Mouse (Mus musculus): ENCODE data around the gene Gm45902. TPM values are rescaled to one million over a fixed set of nuclear protein-coding genes. Genes with fewer than 3 reads are reported as not detected.

Gene Gm45902
- polyA plus RNA-seq, 1 experiment from 2014 or later = 7.8 TPM

DNA sequence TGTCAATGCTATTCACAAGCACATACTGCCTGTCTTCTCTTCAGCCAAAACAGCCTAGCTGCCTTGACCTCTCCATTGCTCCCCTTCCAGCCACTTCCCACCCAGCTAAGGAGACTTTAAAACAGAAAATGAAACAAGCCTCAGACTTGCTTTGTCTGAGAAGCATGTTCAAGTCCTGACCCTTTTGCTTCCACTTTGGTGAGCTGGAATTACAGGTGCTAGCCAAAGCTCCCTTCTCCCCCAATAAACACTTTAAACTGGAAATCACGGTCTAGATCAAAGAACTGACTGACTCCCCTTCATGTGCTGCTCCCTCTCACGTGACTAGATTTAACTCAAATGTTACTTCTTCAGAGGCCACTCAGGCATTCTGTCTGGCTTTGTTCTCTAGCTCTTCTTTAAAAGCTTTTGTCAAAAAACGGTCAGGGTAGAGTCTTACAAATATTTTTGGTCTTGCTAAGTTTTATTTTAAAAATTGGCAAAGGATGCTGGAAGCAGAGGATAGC, 36.8 kb downstream of the Gm45902 start:
- Histone ChIP-seq H3K4me2 (peak overlapping the region; percentile 69), H3K27ac (no peak overlapping the region)

DNA sequence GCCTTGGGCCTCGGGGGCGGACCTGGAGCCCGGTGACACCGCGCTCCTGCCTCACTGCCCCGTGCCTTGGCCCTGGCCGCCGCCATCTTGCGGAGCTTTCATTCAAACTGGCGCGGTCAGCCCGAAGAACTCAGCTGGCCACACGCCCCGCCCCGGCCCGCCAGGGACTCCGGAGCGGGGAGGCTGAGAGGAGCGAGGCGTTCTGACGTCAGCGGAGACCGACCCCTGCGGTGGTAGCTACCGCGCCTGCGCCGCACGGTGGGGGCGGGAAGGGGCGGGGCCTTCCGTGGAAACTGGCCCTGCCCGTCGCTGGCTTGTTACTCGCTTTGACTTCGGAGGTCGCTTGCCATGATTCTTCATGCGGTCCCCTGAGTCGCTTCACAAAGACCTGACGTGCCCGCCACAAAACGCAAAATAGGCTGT, 37.7 kb downstream of the Gm45902 start, which contains the start of gene Suv39h2:
Gene Suv39h2 (minus strand): TSS at position 171 of the 423 bp plus-strand sequence.
- H3K4me2 ChIP-seq = peak within 1 kb of the TSS; percentile 69
- peak; percentile 97 for ATAC-seq
- WGBS = under 1% methylated on average over 42 of the region's 42 CpGs

More for the DNA sequence above, 36.8 kb downstream of the Gm45902 start:
- 62% methylated on average over 3 of the region's 3 CpGs for WGBS
- Histone ChIP-seq H3K27me3 (no peaks in the 10 kb centered on the region), H3K36me3 (ENCODE audit: poor library complexity, severe bottlenecking) (peaks cover 7% of the 10 kb centered on the region; the same call in 1 of the 2 replicates), H3K9ac (peak overlapping the region; percentile 70; the same call in 1 of the 2 replicates), H3K4me3 (peak overlapping the region; percentile 90), H3K9me3 (replicated peaks) (no peaks in the 10 kb centered on the region), H3K4me1 (peaks cover 18% of the 10 kb centered on the region)
- no peak for ATAC-seq

DNA sequence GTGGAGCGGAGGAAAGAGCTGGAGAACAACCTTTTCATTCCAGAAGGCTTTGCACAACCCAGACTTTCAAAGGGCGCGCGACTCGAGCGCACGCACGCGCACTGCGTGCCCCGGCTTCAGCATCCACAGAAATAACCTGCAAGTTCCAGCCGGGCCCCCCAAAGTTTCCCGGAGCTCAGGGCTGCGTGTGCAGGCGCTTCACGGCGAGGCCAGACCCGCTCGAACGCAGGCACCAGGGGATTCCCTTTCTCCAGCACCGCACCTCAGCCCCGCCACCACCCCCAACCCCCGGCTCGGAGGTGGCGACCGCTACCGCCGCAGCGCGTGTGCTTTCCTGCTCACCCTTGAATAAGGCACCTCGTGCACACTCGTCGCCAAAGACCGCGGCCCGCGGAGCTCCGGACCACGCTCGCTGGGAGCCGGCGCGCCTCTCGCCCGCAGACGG, 38.2 kb downstream of the Gm45902 start:
- ATAC-seq = peak; percentile 83
- Histone ChIP-seq H3K9ac (peak overlapping the region; percentile 89), H3K27me3 (no peaks in the 10 kb centered on the region), H3K4me3 (peak overlapping the region; percentile 90), H3K36me3 (ENCODE audit: poor library complexity, severe bottlenecking) (peaks cover 14% of the 10 kb centered on the region), H3K9me3 (replicated peaks) (no peaks in the 10 kb centered on the region), H3K27ac (peak overlapping the region; percentile 95), H3K4me2 (peak overlapping the region; percentile 69), H3K4me1 (peaks cover 18% of the 10 kb centered on the region)
- under 1% methylated on average over 45 of the region's 46 CpGs for WGBS

More for the DNA sequence above, 37.7 kb downstream of the Gm45902 start, which contains the start of gene Suv39h2:
- Histone ChIP-seq H3K36me3 (ENCODE audit: poor library complexity, severe bottlenecking) (peaks cover 9% of the 10 kb centered on the region), H3K4me3 (peak within 1 kb of the TSS; percentile 90), H3K4me1 (peaks cover 18% of the 10 kb centered on the region), H3K27ac (peak within 1 kb of the TSS; percentile 95), H3K9me3 (replicated peaks) (no peaks in the 10 kb centered on the region), H3K27me3 (no peaks in the 10 kb centered on the region), H3K9ac (peak within 1 kb of the TSS; percentile 89)

DNA sequence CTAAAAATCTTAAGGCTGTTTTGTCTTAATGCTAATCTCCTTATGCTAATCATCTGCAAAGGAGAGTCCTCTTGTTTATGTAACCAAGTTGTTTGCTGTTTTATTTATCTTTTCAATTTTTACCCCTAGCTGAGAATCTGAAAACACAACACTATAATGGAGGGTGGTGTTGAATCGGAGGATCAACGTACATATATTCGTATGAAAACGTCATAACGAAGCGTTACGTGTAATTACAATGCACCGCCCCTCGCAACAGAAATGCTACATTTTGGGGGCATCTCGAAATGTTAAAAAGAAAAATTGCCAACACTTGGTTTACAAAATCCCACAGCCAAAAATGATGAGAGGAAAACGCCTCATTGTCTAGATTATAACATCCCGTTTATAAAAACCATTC, 38.7 kb downstream of the Gm45902 start:
- Histone ChIP-seq H3K4me2 (peak overlapping the region; percentile 69), H3K27ac (peak overlapping the region; percentile 95), H3K27me3 (no peaks in the 10 kb centered on the region), H3K4me3 (peak overlapping the region; percentile 90), H3K36me3 (ENCODE audit: poor library complexity, severe bottlenecking) (peaks cover 14% of the 10 kb centered on the region), H3K9ac (peak overlapping the region; percentile 89), H3K4me1 (peaks cover 18% of the 10 kb centered on the region), H3K9me3 (replicated peaks) (no peaks in the 10 kb centered on the region)
- WGBS = under 1% methylated on average over 12 of the region's 12 CpGs
- no peak for ATAC-seq

DNA sequence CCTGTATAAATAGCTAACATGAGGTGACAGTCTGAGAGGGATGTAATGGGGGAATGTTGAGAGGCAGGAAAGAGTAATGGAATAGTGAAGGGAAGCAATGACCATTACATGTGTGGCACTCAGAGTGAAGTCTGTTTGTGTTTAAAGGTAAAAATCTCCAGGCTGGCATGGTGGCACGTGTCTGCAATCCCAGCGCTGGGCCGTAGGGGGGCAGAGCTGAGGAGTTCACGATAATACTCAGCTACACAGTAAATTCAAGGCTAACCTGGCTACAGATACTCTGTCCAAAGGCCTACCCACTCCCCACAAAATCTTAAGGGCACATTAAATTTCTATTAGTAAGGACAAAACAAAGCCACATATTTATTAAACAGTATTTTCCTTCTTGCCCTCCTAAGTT, 56.0 kb downstream of the Gm45902 start:
- Histone ChIP-seq H3K9me3 (replicated peaks) (no peaks in the 10 kb centered on the region), H3K4me3 (no peak overlapping the region), H3K4me2 (no peak overlapping the region), H3K27ac (no peak overlapping the region), H3K4me1 (no peaks in the 10 kb centered on the region), H3K36me3 (ENCODE audit: poor library complexity, severe bottlenecking) (peaks cover 73% of the 10 kb centered on the region), H3K27me3 (no peaks in the 10 kb centered on the region), H3K9ac (no peak overlapping the region)
- 82% methylated on average over 4 of the region's 4 CpGs for WGBS
- ATAC-seq = no peak

Other genes starting within 250 kb of the Gm45902 start
- 84.7 and 90.2 TPM in 2 replicates for gene Nmt2, start 228.6 kb downstream of the Gm45902 start, polyA plus RNA-seq (2015; fragmentation: Nextera tagmentation; extraction: Ambion mirVana)
- gene Rpp38, start 180.1 kb downstream of the Gm45902 start, polyA plus RNA-seq (2015; fragmentation: Nextera tagmentation; extraction: Ambion mirVana) = 15.0 and 16.5 TPM in 2 replicates
- 0.58 and 1.2 TPM in 2 replicates for gene Acbd7, start 176.6 kb downstream of the Gm45902 start, polyA plus RNA-seq (2015; fragmentation: Nextera tagmentation; extraction: Ambion mirVana)
- not detected in 2 replicates for gene Olah, start 115.6 kb downstream of the Gm45902 start, polyA plus RNA-seq (2015; fragmentation: Nextera tagmentation; extraction: Ambion mirVana)
- 3.6 and 5.3 TPM in 2 replicates for gene Meig1, start 90.1 kb downstream of the Gm45902 start, polyA plus RNA-seq (2015; fragmentation: Nextera tagmentation; extraction: Ambion mirVana)
- 8.1 and 9.3 TPM in 2 replicates for gene Dclre1c, start 88.7 kb downstream of the Gm45902 start, polyA plus RNA-seq (2015; fragmentation: Nextera tagmentation; extraction: Ambion mirVana)
- 27.0 and 28.6 TPM in 2 replicates for gene Suv39h2, start 37.8 kb downstream of the Gm45902 start, polyA plus RNA-seq (2015; fragmentation: Nextera tagmentation; extraction: Ambion mirVana)
- 93.6 and 106 TPM in 2 replicates for gene Hspa14, start within 50 bp of the Gm45902 start, polyA plus RNA-seq (2015; fragmentation: Nextera tagmentation; extraction: Ambion mirVana)
- gene Cdnf, start 240 bp upstream of the Gm45902 start, polyA plus RNA-seq (2015; fragmentation: Nextera tagmentation; extraction: Ambion mirVana) = 0.20 and 0.31 TPM in 2 replicates
- 43.5 and 45.2 TPM in 2 replicates for gene Fam107b, start 57.7 kb upstream of the Gm45902 start, polyA plus RNA-seq (2015; fragmentation: Nextera tagmentation; extraction: Ambion mirVana)

All from forebrain, embryonic 13.5 days (tissue).